Mouse (Mus musculus): Measurements from ENCODE around the gene Rnaseh2c.

DNA sequence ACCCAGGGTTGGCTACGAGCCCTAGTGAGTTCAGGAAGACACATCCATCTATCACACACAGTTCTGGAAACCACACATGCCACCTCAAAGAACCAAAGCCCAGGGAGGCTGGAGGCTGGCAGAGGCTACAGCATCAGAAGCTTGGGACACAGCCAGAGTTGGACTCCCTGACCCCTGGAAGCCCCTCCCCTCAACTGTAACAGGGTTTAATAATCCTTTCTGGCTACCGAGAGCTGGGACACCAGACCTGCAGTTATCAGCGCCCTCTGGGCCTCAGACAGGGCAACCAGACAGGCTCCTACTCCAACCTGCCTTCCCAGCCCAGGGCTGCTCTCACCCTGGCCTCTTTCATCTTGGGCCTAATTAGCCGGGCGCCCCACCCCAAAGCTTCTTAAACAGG lies 35.4 kb upstream of the Rnaseh2c start:
- TF ChIP-seq EP300 (optimal IDR thresholded peaks at IDR 0.05) (no peak), CTCF (IDR thresholded peaks at IDR 0.05; ENCODE audit: low read depth) (no peak)
